Mouse (Mus musculus) thymus, adult 2 months (tissue): ENCODE data around the gene Aco1.

Experiments
- CTCF ChIP-seq: fragments of 200-500 bp; IDR thresholded peaks from 2 replicates; pipeline ENCODE4 v1.5.1; 2012; ENCODE audit warnings: mild to moderate bottlenecking, control low read depth, low read length, moderate library complexity, borderline replicate concordance; ENCODE audit not compliant: control insufficient read depth, poor library complexity, insufficient read depth; ENCODE audit errors: extremely low read depth
- POLR2A ChIP-seq: fragments of 200-500 bp; IDR thresholded peaks from 2 replicates; pipeline ENCODE4 v1.6.1; 2012; ENCODE audit warnings: mild to moderate bottlenecking, low read length, control low read depth, moderate library complexity; ENCODE audit not compliant: control insufficient read depth, poor library complexity, insufficient read depth; ENCODE audit errors: extremely low read depth

DNA sequence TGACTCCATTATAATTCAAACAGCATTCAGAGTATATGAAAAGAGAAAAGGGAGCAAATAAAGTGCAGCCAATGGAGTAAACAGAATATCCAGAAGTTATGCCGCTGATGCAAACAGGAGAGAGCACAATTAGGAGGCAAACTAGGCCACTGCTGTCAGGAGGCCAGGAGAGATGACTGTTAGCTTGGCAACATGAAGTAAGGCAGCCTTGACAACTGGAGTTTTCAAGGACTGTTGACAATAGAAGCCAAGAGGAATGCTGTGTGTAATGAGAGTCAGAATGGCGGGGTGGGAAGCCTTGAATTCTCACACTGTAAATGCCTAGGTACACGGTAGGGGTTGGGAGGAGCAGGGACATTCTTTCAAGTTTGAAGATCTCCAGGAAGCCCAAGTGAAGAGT, 21.7 kb upstream of the Aco1 start:
- TF ChIP-seq CTCF (no peak), POLR2A (no peak)
